Mouse (Mus musculus) small intestine, adult 2 months (tissue): ENCODE measurements around the gene Chst13. TPM values are rescaled to one million over a fixed set of nuclear protein-coding genes. Genes with fewer than 3 reads are reported as not detected.
A peak's percentile ranks its signal among the peaks of the same experiment; 100 is the strongest.

Experiments
- H3K27ac ChIP-seq: fragments of 200-500 bp; 2 replicates; pipeline ENCODE4 v1.5.1; 2012; ENCODE audit warnings: low read depth, low read length, control low read depth, inconsistent platforms; ENCODE audit not compliant: insufficient read depth
- H3K27me3 ChIP-seq: fragments of 200-500 bp; 2 replicates; pipeline ENCODE4 v1.6.1; 2012; ENCODE audit warnings: mild to moderate bottlenecking, moderate library complexity, low read length, inconsistent platforms; ENCODE audit not compliant: control insufficient read depth, insufficient read depth
- H3K36me3 ChIP-seq: fragments of 200-500 bp; 2 replicates; pipeline ENCODE4 v1.6.1; 2012; ENCODE audit warnings: mild to moderate bottlenecking, low read length, control low read depth, inconsistent platforms; ENCODE audit not compliant: control insufficient read depth, insufficient read depth
- H3K4me1 ChIP-seq: fragments of 200-500 bp; 2 replicates; pipeline ENCODE4 v1.6.1; 2012; ENCODE audit warnings: low read length, inconsistent platforms, mixed read lengths; ENCODE audit not compliant: control insufficient read depth, insufficient read depth, insufficient read length
- H3K4me3 ChIP-seq: fragments of 200-500 bp; 2 replicates; pipeline ENCODE4 v1.5.1; 2012; ENCODE audit warnings: low read depth, mild to moderate bottlenecking, control low read depth, inconsistent platforms, low read length, moderate library complexity
- CTCF ChIP-seq: fragments of 200-500 bp; IDR thresholded peaks from 2 replicates; pipeline ENCODE4 v1.5.1; 2012; ENCODE audit warnings: low read depth, mild to moderate bottlenecking, control low read depth, inconsistent platforms, low read length, moderate library complexity, mixed read lengths; ENCODE audit not compliant: insufficient replicate concordance, insufficient read length; ENCODE audit errors: extremely low read depth
- POLR2A ChIP-seq: fragments of 200-500 bp; IDR thresholded peaks from 2 replicates; pipeline ENCODE4 v1.6.1; 2012; ENCODE audit warnings: low read depth, mild to moderate bottlenecking, control low read depth, inconsistent platforms, low read length, moderate library complexity
- WGBS: fragments of 180-500 bp; shearing (Covaris S2); methylation state at CpG from one replicate; pipeline ENCODE4 v1.1.7; 2018; 5-methylcytosine and 5-hydroxymethylcytosine counted together
- polyA plus RNA-seq: library from polyadenylated mRNA; depleted of rRNA; stranded (reverse); fragments of >200 nt; gene quantifications from 2 replicates; pipeline ENCODE4 v1.2.3, GENCODE M21; 2012

Gene Chst13
- polyA plus RNA-seq, 1 experiment = 0.09 TPM

GRCm38 (mm10) chr6:90360024-90360781 is 35.2 kb upstream of the Chst13 start:
- no peak for TF ChIP-seq CTCF
- no peak for TF ChIP-seq POLR2A
- Histone ChIP-seq H3K27me3 (no peaks in the 10 kb centered on the region), H3K36me3 (no peaks in the 10 kb centered on the region), H3K4me1 (peaks cover 15% of the 10 kb centered on the region; the same call in 1 of the 2 replicates), H3K27ac (peak overlapping the region; percentile 51), H3K4me3 (no peak overlapping the region)
- 13% methylated on average over 7 of the region's 7 CpGs for WGBS

- no peaks in the 10 kb centered on the region for H3K36me3 ChIP-seq
- 81% methylated on average over 2 of the region's 2 CpGs for WGBS
- H3K27ac ChIP-seq = 0 out of 2 replicates have a peak overlapping the region, but pooled peaks have one; percentile 51
- no peaks in the 10 kb centered on the region for H3K27me3 ChIP-seq
- TF ChIP-seq CTCF = no peak
- no peak for TF ChIP-seq POLR2A
- H3K4me1 ChIP-seq = peaks cover 15% of the 10 kb centered on the region; the same call in 1 of the 2 replicates
- H3K4me3 ChIP-seq = no peak overlapping the region
Observed at GRCm38 (mm10) chr6:90359445-90359844, 34.5 kb upstream of the Chst13 start.

GRCm38 (mm10) chr6:90358142-90358541 is 33.2 kb upstream of the Chst13 start:
- no peak for TF ChIP-seq POLR2A
- no peak for TF ChIP-seq CTCF
- peaks cover 15% of the 10 kb centered on the region; the same call in 1 of the 2 replicates for H3K4me1 ChIP-seq
- H3K36me3 ChIP-seq = no peaks in the 10 kb centered on the region
- no peak overlapping the region for H3K4me3 ChIP-seq
- 64% methylated on average over 5 of the region's 5 CpGs for WGBS
- H3K27me3 ChIP-seq = no peaks in the 10 kb centered on the region
- no peak overlapping the region for H3K27ac ChIP-seq

GRCm38 (mm10) chr6:90350011-90350410 is 25.0 kb upstream of the Chst13 start:
- H3K27ac ChIP-seq = no peak overlapping the region
- H3K4me3 ChIP-seq = no peak overlapping the region
- WGBS = 71% methylated on average over 2 of the region's 2 CpGs
- no peaks in the 10 kb centered on the region for H3K36me3 ChIP-seq
- no peaks in the 10 kb centered on the region for H3K4me1 ChIP-seq
- H3K27me3 ChIP-seq = no peaks in the 10 kb centered on the region
- no peak for TF ChIP-seq POLR2A
- no peak for TF ChIP-seq CTCF

- no peak for TF ChIP-seq CTCF
- TF ChIP-seq POLR2A = no peak
- H3K36me3 ChIP-seq = no peaks in the 10 kb centered on the region
- H3K4me1 ChIP-seq = no peaks in the 10 kb centered on the region
- no peak overlapping the region for H3K27ac ChIP-seq
- no peaks in the 10 kb centered on the region for H3K27me3 ChIP-seq
- H3K4me3 ChIP-seq = no peak overlapping the region
- 54% methylated on average over 4 of the region's 4 CpGs for WGBS
Observed at GRCm38 (mm10) chr6:90348500-90348899, 23.5 kb upstream of the Chst13 start.

- Histone ChIP-seq H3K4me1 (no peaks in the 10 kb centered on the region), H3K27ac (no peak overlapping the region), H3K36me3 (no peaks in the 10 kb centered on the region), H3K27me3 (no peaks in the 10 kb centered on the region), H3K4me3 (no peak overlapping the region)
- TF ChIP-seq POLR2A (no peak), CTCF (no peak)
- WGBS = 65% methylated on average over 4 of the region's 4 CpGs
Observed at GRCm38 (mm10) chr6:90347183-90347582, 22.2 kb upstream of the Chst13 start.

GRCm38 (mm10) chr6:90342343-90342742 is 17.4 kb upstream of the Chst13 start:
- H3K4me1 ChIP-seq = no peaks in the 10 kb centered on the region
- no peak overlapping the region for H3K27ac ChIP-seq
- TF ChIP-seq POLR2A (no peak), CTCF (no peak)
- WGBS = 30% methylated on average over 2 of the region's 2 CpGs
- no peaks in the 10 kb centered on the region for H3K27me3 ChIP-seq
- H3K36me3 ChIP-seq = no peaks in the 10 kb centered on the region
- H3K4me3 ChIP-seq = no peak overlapping the region
